Mouse (Mus musculus): ENCODE results near the gene Rab28. TPM values are rescaled to one million over a fixed set of nuclear protein-coding genes. Genes with fewer than 3 reads are reported as not detected.
"Not testable (repeated sequence)": the region's sequence is repeated elsewhere in the genome, so short reads cannot be mapped to it uniquely, and the experiment has no call there.

Rab28 gene
- polyA plus RNA-seq, 1 experiment from 2014 or later = 60.7 TPM

DNA sequence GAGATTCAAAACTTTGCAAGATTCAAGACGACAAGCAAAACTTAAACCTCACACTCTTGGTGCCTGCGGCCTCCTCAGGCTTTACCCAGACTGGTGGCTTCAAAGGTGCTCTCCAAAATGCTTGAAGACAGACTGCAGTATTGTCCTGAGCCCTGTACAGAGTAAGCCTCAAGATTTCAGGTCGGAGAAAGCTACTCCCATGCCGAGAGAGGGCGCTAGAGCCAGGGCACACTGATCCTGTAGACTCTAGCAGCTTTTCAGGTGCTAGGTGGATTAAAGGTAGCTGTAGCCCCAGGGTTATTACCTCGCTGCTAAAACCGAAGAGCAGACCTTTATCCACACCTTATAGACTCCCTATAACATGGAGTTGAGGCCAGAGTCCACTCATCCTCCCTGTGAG is 36.3 kb upstream of the Rab28 start:
- Histone ChIP-seq H3K9me3 (ENCODE audit: control insufficient read depth, low read length) (no peaks in the 10 kb centered on the region), H3K36me3 (ENCODE audit: control insufficient read depth, insufficient read depth, low read length) (no peaks in the 10 kb centered on the region), H3K4me3 (ENCODE audit: low read depth, low read length) (no peak overlapping the region), H3K4me1 (ENCODE audit: control insufficient read depth, insufficient read depth, low read length) (no peaks in the 10 kb centered on the region), H3K27me3 (ENCODE audit: control insufficient read depth, insufficient read depth, low read length) (peaks cover 38% of the 10 kb centered on the region), H3K9ac (replicated peaks; ENCODE audit: low read depth, low read length) (no peak overlapping the region), H3K4me2 (ENCODE audit: low read depth, low read length) (no peak overlapping the region), H3K27ac (ENCODE audit: low read depth, low read length) (no peak overlapping the region)
- WGBS = 10% methylated on average over 7 of the region's 7 CpGs
- no peak for ATAC-seq (ENCODE audit: low read depth)

DNA sequence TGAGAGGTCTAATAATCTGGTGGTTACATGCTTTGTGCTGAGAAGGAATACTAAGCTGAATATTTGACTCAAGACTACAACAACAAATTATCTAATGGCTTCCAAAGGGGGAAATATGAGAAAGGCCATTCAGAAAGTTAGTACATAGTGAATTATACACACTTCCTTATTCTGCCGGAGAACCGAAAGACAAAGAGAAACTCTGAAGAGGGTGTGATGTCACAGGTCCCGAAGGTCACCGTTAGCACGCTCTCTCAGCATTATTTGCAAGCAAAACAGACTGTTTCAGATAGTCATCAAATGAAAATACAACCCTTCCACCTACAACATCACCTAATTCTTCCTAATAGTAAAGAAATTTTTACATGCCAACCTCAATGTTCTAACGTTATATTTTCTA is 30.9 kb upstream of the Rab28 start:
- 70% methylated on average over 6 of the region's 6 CpGs for WGBS
- H3K4me3 ChIP-seq (ENCODE audit: low read depth, low read length) = no peak overlapping the region
- no peaks in the 10 kb centered on the region for H3K36me3 ChIP-seq (ENCODE audit: control insufficient read depth, insufficient read depth, low read length)
- no peak overlapping the region for H3K9ac ChIP-seq (replicated peaks; ENCODE audit: low read depth, low read length)
- no peaks in the 10 kb centered on the region; the same call in 1 of the 2 replicates for H3K27me3 ChIP-seq (ENCODE audit: control insufficient read depth, insufficient read depth, low read length)
- H3K4me1 ChIP-seq (ENCODE audit: control insufficient read depth, insufficient read depth, low read length) = no peaks in the 10 kb centered on the region
- no peak overlapping the region for H3K27ac ChIP-seq (ENCODE audit: low read depth, low read length)
- H3K9me3 ChIP-seq (ENCODE audit: control insufficient read depth, low read length) = no peaks in the 10 kb centered on the region
- no peak for ATAC-seq (ENCODE audit: low read depth)
- H3K4me2 ChIP-seq (ENCODE audit: low read depth, low read length) = no peak overlapping the region

DNA sequence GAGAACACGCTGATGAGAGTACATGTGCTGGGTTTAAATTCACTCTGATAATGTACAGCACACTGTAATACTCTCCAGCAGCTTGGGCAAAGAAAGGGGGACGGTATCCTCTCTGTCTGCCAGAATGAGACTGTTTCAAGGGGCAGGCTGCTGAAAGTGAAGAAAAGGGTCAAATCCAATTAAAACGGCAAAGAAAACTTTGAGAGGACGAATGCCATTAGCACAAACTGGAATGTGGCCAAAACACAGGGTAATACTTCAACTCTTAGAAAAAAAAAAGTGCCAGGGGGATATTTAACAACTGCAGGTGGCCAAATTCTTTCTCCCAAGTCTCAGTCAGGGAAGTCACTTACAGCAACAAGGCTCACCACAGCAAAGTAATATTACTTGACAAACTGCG is 29.1 kb upstream of the Rab28 start:
- 46% methylated on average over 5 of the region's 5 CpGs for WGBS
- H3K27me3 ChIP-seq (ENCODE audit: control insufficient read depth, insufficient read depth, low read length) = no peaks in the 10 kb centered on the region
- H3K4me3 ChIP-seq (ENCODE audit: low read depth, low read length) = no peak overlapping the region
- H3K9me3 ChIP-seq (ENCODE audit: control insufficient read depth, low read length) = no peaks in the 10 kb centered on the region
- no peak overlapping the region for H3K9ac ChIP-seq (replicated peaks; ENCODE audit: low read depth, low read length)
- no peak overlapping the region for H3K4me2 ChIP-seq (ENCODE audit: low read depth, low read length)
- ATAC-seq (ENCODE audit: low read depth) = no peak
- no peaks in the 10 kb centered on the region for H3K4me1 ChIP-seq (ENCODE audit: control insufficient read depth, insufficient read depth, low read length)
- H3K36me3 ChIP-seq (ENCODE audit: control insufficient read depth, insufficient read depth, low read length) = no peaks in the 10 kb centered on the region
- no peak overlapping the region for H3K27ac ChIP-seq (ENCODE audit: low read depth, low read length)

DNA sequence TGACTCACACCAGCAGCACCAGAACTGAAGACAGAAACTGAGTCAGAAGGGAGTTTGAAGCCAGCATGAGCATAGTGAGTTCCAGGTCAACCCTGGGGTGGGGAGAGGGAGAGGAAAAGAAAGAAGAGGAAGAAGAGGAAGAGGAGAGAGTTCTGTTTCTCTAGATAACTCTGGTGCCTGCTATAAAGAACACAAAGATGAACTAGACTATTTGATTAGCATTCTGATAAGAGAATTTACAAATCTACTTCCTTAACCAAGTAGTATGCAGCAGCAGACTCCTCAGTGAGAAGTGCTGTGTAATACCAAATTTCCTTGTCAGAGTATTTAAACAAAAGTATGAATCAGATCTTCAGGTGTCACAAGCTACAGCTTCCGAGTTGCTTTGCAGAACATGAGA is 19.1 kb upstream of the Rab28 start:
- Histone ChIP-seq H3K27ac (ENCODE audit: low read depth, low read length) (no peak overlapping the region), H3K9me3 (ENCODE audit: control insufficient read depth, low read length) (no peaks in the 10 kb centered on the region), H3K27me3 (ENCODE audit: control insufficient read depth, insufficient read depth, low read length) (no peaks in the 10 kb centered on the region), H3K36me3 (ENCODE audit: control insufficient read depth, insufficient read depth, low read length) (no peaks in the 10 kb centered on the region), H3K4me2 (ENCODE audit: low read depth, low read length) (no peak overlapping the region), H3K9ac (replicated peaks; ENCODE audit: low read depth, low read length) (no peak overlapping the region), H3K4me3 (ENCODE audit: low read depth, low read length) (no peak overlapping the region), H3K4me1 (ENCODE audit: control insufficient read depth, insufficient read depth, low read length) (no peaks in the 10 kb centered on the region)
- no peak for ATAC-seq (ENCODE audit: low read depth)
- whole genome bisulfite sequencing = 86% methylated on average over 1 of the region's 1 CpGs

DNA sequence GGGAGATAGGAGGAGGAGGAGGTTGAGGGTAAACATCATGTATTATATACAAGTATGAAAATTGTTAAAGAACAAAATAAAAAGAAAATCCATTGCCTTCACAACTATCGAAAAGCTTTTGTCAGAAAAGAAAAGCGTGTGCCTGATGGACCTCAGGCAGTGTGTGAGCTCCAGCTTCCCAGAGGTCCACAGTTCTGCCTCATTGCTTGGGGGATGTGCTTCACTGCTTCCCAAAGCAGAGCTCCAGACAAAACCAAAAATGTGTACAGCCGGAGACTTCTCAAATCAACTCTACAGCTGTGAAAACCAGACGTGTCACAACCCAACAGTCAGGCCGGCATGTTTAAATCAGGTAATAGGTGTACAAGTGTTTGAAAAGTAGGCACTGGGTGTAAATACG is 17.6 kb upstream of the Rab28 start:
- no peaks in the 10 kb centered on the region for H3K9me3 ChIP-seq (ENCODE audit: control insufficient read depth, low read length)
- no peaks in the 10 kb centered on the region for H3K4me1 ChIP-seq (ENCODE audit: control insufficient read depth, insufficient read depth, low read length)
- H3K27ac ChIP-seq (ENCODE audit: low read depth, low read length) = no peak overlapping the region
- no peaks in the 10 kb centered on the region for H3K36me3 ChIP-seq (ENCODE audit: control insufficient read depth, insufficient read depth, low read length)
- no peaks in the 10 kb centered on the region for H3K27me3 ChIP-seq (ENCODE audit: control insufficient read depth, insufficient read depth, low read length)
- no peak overlapping the region for H3K4me2 ChIP-seq (ENCODE audit: low read depth, low read length)
- no peak for ATAC-seq (ENCODE audit: low read depth)
- H3K4me3 ChIP-seq (ENCODE audit: low read depth, low read length) = no peak overlapping the region
- H3K9ac ChIP-seq (replicated peaks; ENCODE audit: low read depth, low read length) = no peak overlapping the region
- WGBS = 78% methylated on average over 6 of the region's 6 CpGs

DNA sequence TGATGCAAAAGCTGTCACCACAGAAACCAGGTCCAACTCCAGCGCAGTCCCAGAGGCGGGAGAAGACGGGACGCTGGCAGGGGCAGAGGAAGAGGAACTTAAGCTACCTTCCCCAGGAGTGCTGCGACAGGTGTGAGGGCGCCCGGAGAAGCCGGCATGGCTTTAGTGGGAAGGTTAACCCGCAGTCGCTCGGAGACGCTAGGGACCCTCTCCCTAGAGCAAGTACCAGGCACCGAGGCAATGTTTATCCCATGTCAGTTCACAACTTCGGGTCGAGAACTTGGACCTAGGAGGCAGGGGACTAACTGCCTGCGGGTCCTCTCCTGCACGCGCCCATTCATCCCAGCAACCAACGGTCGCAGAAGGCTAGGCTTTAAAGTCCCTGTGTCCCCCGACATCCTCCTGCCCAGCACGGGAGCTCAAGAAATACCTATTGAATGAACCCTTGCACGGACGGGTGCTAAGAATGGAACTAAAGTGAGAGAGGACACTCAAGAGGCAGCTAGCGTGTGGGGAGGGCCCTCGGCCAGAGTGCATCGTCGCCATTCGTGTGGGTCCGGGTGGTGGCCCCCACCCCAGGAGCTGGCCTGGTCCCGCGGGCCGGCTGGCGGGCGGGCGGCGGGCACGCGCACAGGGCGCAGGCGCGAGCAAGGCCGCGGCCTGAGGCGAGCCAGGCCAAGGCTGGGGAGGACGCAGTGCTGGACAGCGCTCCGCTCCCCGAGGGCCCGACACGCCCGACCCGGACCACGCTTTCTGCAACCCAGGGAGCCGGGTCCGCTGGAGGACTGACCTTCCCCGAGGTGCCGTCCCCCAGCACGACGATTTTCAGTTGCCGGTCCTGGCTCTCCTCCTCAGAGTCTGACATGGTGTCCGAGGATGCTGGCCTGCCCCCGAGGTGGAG is 592 bp downstream of the Rab28 start:
- Histone ChIP-seq H3K4me3 (ENCODE audit: low read depth, low read length) (peak overlapping the region; percentile 97), H3K4me2 (ENCODE audit: low read depth, low read length) (peak overlapping the region; percentile 92), H3K9ac (replicated peaks; ENCODE audit: low read depth, low read length) (peak overlapping the region; percentile 96), H3K27me3 (ENCODE audit: control insufficient read depth, insufficient read depth, low read length) (no peaks in the 10 kb centered on the region), H3K36me3 (ENCODE audit: control insufficient read depth, insufficient read depth, low read length) (no peaks in the 10 kb centered on the region), H3K4me1 (ENCODE audit: control insufficient read depth, insufficient read depth, low read length) (peaks cover 7% of the 10 kb centered on the region; the same call in 1 of the 2 replicates), H3K9me3 (ENCODE audit: control insufficient read depth, low read length) (no peaks in the 10 kb centered on the region), H3K27ac (ENCODE audit: low read depth, low read length) (peak overlapping the region; percentile 83)
- WGBS = under 1% methylated on average over 61 of the region's 63 CpGs
- peak; percentile 84 for ATAC-seq (ENCODE audit: low read depth)

DNA sequence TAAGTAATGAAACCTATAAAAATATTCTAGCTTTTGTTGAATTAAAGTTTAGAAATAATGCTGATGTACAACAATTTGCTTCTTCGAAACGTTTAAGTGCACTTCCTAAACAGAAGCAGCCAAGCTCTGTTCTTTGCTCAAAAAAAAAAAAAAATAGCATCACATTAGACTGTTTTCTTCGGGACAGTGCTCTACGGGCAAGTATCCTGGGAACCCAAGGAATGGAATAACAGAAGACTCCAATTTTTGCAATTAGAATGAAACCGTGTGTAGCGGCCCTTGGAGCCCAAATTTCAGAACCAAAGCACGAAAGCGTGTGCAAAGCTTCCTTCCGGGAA is 1.2 kb downstream of the Rab28 start:
- Histone ChIP-seq H3K27ac (ENCODE audit: low read depth, low read length) (no peak overlapping the region), H3K27me3 (ENCODE audit: control insufficient read depth, insufficient read depth, low read length) (no peaks in the 10 kb centered on the region), H3K36me3 (ENCODE audit: control insufficient read depth, insufficient read depth, low read length) (no peaks in the 10 kb centered on the region), H3K4me1 (ENCODE audit: control insufficient read depth, insufficient read depth, low read length) (peaks cover 7% of the 10 kb centered on the region; the same call in 1 of the 2 replicates), H3K4me2 (ENCODE audit: low read depth, low read length) (peak overlapping the region; percentile 92), H3K9me3 (ENCODE audit: control insufficient read depth, low read length) (no peaks in the 10 kb centered on the region), H3K4me3 (ENCODE audit: low read depth, low read length) (peak overlapping the region; percentile 97), H3K9ac (replicated peaks; ENCODE audit: low read depth, low read length) (peak overlapping the region; percentile 96)
- 4% methylated on average over 9 of the region's 9 CpGs for WGBS
- ATAC-seq (ENCODE audit: low read depth) = no peak

DNA sequence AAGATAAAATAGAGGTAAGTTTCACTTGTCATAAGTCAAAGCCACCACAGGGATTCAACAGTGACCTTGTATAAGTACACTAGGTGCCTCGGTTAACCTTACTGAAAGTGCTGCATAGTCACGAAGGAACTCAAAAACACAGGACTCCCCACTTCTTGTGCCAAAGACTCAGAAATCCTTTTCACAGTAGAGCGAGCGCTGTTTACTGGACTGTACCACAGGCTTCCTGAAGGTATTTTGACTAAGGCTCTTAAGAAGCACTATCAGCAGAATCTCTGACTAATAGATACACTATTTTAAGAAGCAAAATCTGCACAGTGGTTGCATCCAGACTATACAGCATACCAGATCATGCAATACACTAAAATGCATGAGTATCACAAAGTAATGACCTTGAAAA is 6.9 kb downstream of the Rab28 start:
- not testable (repeated sequence) for H3K4me2 ChIP-seq (ENCODE audit: low read depth, low read length); H3K27me3 ChIP-seq (ENCODE audit: control insufficient read depth, insufficient read depth, low read length); H3K4me3 ChIP-seq (ENCODE audit: low read depth, low read length); ATAC-seq (ENCODE audit: low read depth); H3K4me1 ChIP-seq (ENCODE audit: control insufficient read depth, insufficient read depth, low read length); H3K9ac ChIP-seq (replicated peaks; ENCODE audit: low read depth, low read length); H3K36me3 ChIP-seq (ENCODE audit: control insufficient read depth, insufficient read depth, low read length); H3K27ac ChIP-seq (ENCODE audit: low read depth, low read length); H3K9me3 ChIP-seq (ENCODE audit: control insufficient read depth, low read length)
- 83% methylated on average over 4 of the region's 4 CpGs for WGBS

DNA sequence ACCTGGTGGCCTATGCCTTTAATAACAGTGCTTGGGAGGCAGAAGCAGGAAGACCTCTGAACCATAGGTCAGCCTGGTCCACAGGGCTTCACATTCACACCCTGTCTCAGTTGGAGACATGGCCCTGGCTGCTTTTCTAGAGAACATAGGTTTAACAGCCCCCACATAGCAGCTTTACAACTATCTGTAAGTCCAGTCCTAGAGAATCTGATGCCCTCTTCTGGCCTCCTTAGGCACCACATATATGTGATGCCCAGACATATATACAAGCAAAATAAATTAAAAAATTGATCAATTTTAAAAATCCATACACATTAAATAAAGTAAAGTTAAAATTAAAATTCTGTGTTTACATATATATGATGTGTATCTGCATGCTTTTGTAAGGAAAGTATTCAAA is 10.0 kb downstream of the Rab28 start:
- H3K4me3 ChIP-seq (ENCODE audit: low read depth, low read length) = no peak overlapping the region
- ATAC-seq (ENCODE audit: low read depth) = no peak
- H3K36me3 ChIP-seq (ENCODE audit: control insufficient read depth, insufficient read depth, low read length) = no peaks in the 10 kb centered on the region
- no peaks in the 10 kb centered on the region for H3K4me1 ChIP-seq (ENCODE audit: control insufficient read depth, insufficient read depth, low read length)
- no peak overlapping the region for H3K27ac ChIP-seq (ENCODE audit: low read depth, low read length)
- no peak overlapping the region for H3K9ac ChIP-seq (replicated peaks; ENCODE audit: low read depth, low read length)
- H3K9me3 ChIP-seq (ENCODE audit: control insufficient read depth, low read length) = no peaks in the 10 kb centered on the region
- no peak overlapping the region for H3K4me2 ChIP-seq (ENCODE audit: low read depth, low read length)
- no peaks in the 10 kb centered on the region for H3K27me3 ChIP-seq (ENCODE audit: control insufficient read depth, insufficient read depth, low read length)
